11 mouse cellular contexts compared by ENCODE assay signal in the genomic region with DNA sequence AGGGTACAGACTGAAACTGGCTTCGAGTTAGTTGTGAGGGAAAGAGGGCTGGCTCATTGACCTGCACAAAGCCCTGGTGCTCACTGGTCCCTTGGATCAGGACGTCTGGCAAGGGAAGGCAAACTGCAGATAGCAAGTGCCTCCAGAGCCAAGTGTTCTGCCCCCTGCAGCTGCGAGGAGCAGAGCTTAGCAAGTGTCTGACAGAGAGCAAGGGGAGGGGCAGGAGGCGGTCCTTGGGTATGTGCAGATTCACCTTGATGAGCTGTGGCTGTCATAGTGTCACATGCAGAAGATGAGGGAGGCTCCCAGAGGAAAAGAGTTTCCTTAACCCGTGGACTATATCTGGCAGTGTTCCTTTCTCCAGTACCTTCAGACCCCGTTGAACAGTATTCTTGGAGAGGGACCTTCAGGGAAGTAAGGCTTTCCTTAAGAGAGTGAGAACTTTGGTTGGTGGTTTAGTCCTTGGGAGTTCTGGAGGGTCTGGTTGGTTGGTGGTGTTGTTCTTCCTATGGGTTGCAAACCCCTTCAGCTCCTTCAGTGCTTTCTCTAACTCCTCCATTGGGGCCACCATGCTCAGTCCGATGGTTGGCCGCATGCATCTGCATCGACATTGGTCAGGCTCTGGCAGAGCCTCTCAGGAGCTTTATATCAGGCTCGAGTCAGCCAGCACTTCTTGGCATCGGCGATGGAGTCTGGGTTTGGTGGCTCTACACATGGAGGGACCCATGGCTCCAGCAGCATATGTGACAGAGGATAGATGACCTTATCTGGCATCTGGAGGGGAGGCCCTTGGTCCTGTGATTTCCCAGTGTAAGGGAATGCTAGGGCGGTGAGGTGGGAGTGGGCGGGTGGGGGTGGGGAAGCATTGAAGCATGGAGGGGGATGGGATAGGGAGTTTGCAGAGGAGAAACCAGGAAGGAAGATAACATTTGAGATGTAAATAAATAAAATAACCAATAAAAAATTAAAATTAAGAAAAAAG.
DNase-seq lines count a peak whose midpoint lies in the region; ATAC-seq and TF ChIP-seq lines count a peak whose summit lies in the region.
"Had no signal": no experiment of that assay in that cellular context is flagged by ENCODE, and none has a peak within 500 bp of the region (broad histone marks: within the 10 kb centered on the region; RNA-seq: fewer than 3 reads in every experiment).

No protein-coding gene starts in this region.

- no peaks in the 10 kb centered on the region for H3K36me3 ChIP-seq in midbrain, embryonic 11.5 days (ENCODE audit: control insufficient read depth, insufficient read depth, low read length)
- no peaks in the 10 kb centered on the region for H3K36me3 ChIP-seq in midbrain, embryonic 10.5 days
- H3K36me3 ChIP-seq in midbrain, postnatal 0 days (ENCODE audit: insufficient read depth, low read length), result no peaks in the 10 kb centered on the region

- no peak overlapping the region for H3K9ac ChIP-seq in midbrain, embryonic 11.5 days (ENCODE audit: low read length)
- H3K9ac ChIP-seq in midbrain, postnatal 0 days (replicated peaks; ENCODE audit: low read length, poor library complexity, severe bottlenecking), result no peak overlapping the region

- WGBS in midbrain, embryonic 11.5 days, result 71% methylated on average over 14 of the region's 14 CpGs
- 70% methylated on average over 14 of the region's 14 CpGs for WGBS in midbrain, embryonic 10.5 days
- 69% methylated on average over 14 of the region's 14 CpGs for WGBS in midbrain, postnatal 0 days

- no peaks in the 10 kb centered on the region for H3K27me3 ChIP-seq in midbrain, embryonic 11.5 days (ENCODE audit: control insufficient read depth, insufficient read depth, low read length)
- H3K27me3 ChIP-seq in midbrain, embryonic 10.5 days (ENCODE audit: low read depth, poor library complexity, severe bottlenecking), result no peaks in the 10 kb centered on the region
- H3K27me3 ChIP-seq in midbrain, postnatal 0 days (ENCODE audit: insufficient read depth, low read length), result no peaks in the 10 kb centered on the region

- no peaks in the 10 kb centered on the region for H3K4me1 ChIP-seq in midbrain, embryonic 11.5 days (ENCODE audit: control insufficient read depth, insufficient read depth, low read length)
- H3K4me1 ChIP-seq in midbrain, embryonic 10.5 days, result 0 out of 2 replicates have a peak, but pooled peaks cover 2% of the 10 kb centered on the region
- H3K4me1 ChIP-seq in midbrain, postnatal 0 days (ENCODE audit: insufficient read depth, low read length), result no peaks in the 10 kb centered on the region

- H3K27ac ChIP-seq in midbrain, embryonic 11.5 days (ENCODE audit: low read depth, low read length), result no peak overlapping the region
- no peak overlapping the region for H3K27ac ChIP-seq in midbrain, embryonic 10.5 days (replicated peaks)
- H3K27ac ChIP-seq in midbrain, postnatal 0 days (ENCODE audit: low read depth, low read length), result no peak overlapping the region
- H3K27ac ChIP-seq: left cerebral cortex, adult 2 months had no signal

- H3K9me3 ChIP-seq in midbrain, embryonic 11.5 days (ENCODE audit: control insufficient read depth, low read length), result no peaks in the 10 kb centered on the region
- H3K9me3 ChIP-seq in midbrain, embryonic 10.5 days (replicated peaks), result no peaks in the 10 kb centered on the region
- no peaks in the 10 kb centered on the region for H3K9me3 ChIP-seq in midbrain, postnatal 0 days (ENCODE audit: low read length)

- H3K4me3 ChIP-seq in midbrain, embryonic 11.5 days (ENCODE audit: low read depth, low read length), result no peak overlapping the region
- no peak overlapping the region for H3K4me3 ChIP-seq in midbrain, embryonic 10.5 days
- H3K4me3 ChIP-seq in midbrain, postnatal 0 days (ENCODE audit: low read depth, low read length), result no peak overlapping the region
- H3K4me3 ChIP-seq: left cerebral cortex, adult 2 months; myocyte had no signal

- TF ChIP-seq CTCF in midbrain, postnatal 0 days (IDR thresholded peaks at IDR 0.05), result no peak

- no peak for ATAC-seq in midbrain, embryonic 11.5 days (ENCODE audit: low FRiP score)
- ATAC-seq in midbrain, postnatal 0 days (ENCODE audit: low FRiP score), result no peak

- no peak overlapping the region for H3K4me2 ChIP-seq in midbrain, embryonic 11.5 days
- H3K4me2 ChIP-seq in midbrain, postnatal 0 days (ENCODE audit: low read depth, low read length, poor library complexity, severe bottlenecking), result no peak overlapping the region

- peak; percentile 31 for DNase-seq in midbrain, embryonic 11.5 days (ENCODE audit: low spot score, missing footprints)
- DNase-seq in midbrain, embryonic 10.5 days (ENCODE audit: low spot score), result no peak
- DNase-seq in induced T-regulatory cell, adult 2 months (ENCODE audit: low read depth), result peak; percentile 42
- peak; percentile 88 to 91 for DNase-seq in kidney, postnatal 36 days
- DNase-seq in thymus, postnatal 25 days, result peak; percentile 62
- DNase-seq in right cerebral cortex, postnatal 36 days (ENCODE audit: low spot score in 2 of 2), result no peak
- DNase-seq in lung, postnatal 36 days, result no peak
- no peak for DNase-seq in midbrain, postnatal 0 days (ENCODE audit: low spot score)
- DNase-seq: liver had no signal

Comparison
In these comparisons a context has a peak if more than half of its experiments do, and no peak if none do; other contexts are left out.
1. DNase-seq: peak in midbrain, embryonic 11.5 days (single experiment), induced T-regulatory cell, adult 2 months (single experiment), kidney, postnatal 36 days (2 of 2) and thymus, postnatal 25 days (single experiment); none in midbrain, embryonic 10.5 days (single experiment), right cerebral cortex, postnatal 36 days (0 of 2), lung, postnatal 36 days (single experiment) and midbrain, postnatal 0 days (single experiment).